Mouse (Mus musculus): ENCODE results near the gene Spata45.

The Spata45 gene

DNA sequence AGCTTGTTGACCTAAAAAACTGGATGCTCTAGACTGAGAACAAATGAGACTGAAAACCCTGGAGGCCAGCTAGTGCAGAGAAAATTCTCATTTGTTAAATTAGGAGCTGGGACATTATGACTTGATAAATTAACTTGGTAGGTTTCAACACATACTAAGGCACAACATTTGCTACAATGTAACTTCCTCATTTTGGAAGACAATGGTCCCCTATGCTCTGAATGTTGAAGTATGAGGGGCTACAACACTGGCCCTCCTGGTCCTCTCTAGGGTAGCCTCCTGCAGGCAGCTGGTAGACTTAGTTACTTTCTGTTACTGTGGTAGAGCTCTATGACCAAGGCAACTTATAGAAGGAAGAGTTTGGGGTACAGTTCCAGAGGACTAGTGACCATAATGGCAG, 4.9 kb downstream of the Spata45 start:
- in situ Hi-C loops (cut with MboI, MseI): no loop called here

- in situ Hi-C loops (cut with MboI, MseI): no loop called here
Measured at GRCm38 (mm10) chr1:191042106-191042505, 5.7 kb downstream of the Spata45 start.

DNA sequence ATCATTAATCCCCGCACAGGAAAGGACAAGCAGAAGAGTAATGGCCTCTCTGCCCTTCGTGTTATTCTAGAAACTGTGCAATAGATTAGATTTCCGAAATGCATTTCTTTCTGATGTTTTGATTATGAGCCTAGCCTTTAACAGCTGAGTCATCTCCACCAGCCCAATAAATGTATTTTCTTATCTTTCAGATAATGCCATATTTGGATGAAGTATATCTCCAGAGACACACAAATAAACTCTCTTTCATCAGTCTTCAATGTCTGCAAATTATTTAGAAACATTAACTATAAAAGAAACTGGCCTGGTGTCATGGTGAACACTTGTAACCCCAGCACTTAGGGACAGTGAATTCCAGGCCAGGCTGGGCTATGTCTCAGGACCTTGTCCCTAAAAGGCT, 6.2 kb downstream of the Spata45 start:
- in situ Hi-C loops (cut with MboI, MseI): no loop called here

DNA sequence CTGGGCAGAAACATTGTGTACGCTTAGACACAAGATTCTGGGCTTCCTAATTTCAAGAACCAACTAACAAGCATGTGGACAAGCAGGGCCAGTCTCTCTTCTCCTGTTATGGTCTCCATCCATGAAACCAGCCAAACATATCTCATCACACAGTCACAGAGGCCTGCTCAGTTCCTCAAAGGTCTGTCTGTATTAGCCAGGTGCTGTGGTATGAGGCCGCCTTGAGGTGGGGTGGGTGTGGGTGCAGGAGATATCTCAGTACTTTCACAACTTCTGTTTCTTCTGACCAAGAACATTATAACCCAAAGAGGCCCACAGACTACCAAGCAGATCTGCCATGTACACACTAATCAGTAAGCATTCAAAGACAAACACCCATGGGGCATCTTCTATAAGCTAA, 8.8 kb downstream of the Spata45 start:
- in situ Hi-C loops (cut with MboI, MseI): no loop called here

DNA sequence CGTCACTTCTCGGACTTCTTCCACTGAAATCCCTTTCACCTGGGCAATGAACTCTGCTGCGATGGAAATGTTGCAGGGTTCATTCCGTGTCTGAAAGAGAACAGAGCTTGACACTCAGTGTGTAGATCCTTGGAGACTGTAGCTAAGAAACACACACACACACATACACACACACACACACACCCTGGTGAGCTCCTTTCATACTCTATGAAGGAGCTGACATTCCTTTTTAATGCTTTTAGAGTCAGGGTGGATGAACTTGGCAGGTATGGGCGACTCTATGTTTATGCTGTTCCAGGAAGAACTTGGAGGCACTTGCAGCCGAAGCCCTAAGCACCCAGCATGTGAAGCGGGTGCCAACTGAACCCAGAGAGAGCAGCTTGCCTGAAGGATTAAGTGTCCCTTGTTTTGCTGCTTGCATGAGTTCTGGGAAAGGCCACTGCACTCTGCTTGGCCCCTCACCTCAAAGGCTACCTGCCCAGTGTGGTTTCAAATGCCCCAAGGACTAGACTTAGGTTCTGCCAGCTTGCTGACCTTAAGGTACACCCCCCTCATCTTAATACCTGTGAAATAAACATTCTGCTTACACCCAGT, 9.9 kb downstream of the Spata45 start:
- in situ Hi-C loops (cut with MboI, MseI): no loop called here

DNA sequence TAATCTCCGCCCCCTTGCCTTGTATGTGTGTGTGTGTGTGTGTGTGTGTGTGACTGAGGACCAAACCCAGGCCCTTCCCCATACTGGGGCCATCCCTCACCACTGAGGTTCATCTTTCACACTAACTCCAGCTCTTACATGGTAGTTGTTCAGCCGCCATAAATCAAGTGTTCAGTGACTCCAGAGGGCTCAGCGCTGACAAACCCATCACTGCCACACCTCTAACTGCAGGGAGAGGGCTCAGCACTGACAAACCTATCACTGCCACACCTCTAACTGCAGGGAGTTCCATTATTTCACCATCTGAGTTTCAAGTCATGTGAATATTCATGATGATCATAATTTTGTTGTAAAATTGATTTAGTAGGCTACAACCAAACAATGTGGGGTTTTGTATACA, 17.1 kb downstream of the Spata45 start:
- in situ Hi-C loops (cut with MboI, MseI): loop anchor here in 1 of 2 experiments (10.0 kb wide), 1 partner anchor 109 kb away; no protein-coding TSS in a partner anchor

GRCm38 (mm10) chr1:191054870-191055532, 18.6 kb downstream of the Spata45 start:
- in situ Hi-C loops (cut with MboI, MseI): loop anchor here in 1 of 2 experiments (10.0 kb wide), 1 partner anchor 110 kb away; no protein-coding TSS in a partner anchor

DNA sequence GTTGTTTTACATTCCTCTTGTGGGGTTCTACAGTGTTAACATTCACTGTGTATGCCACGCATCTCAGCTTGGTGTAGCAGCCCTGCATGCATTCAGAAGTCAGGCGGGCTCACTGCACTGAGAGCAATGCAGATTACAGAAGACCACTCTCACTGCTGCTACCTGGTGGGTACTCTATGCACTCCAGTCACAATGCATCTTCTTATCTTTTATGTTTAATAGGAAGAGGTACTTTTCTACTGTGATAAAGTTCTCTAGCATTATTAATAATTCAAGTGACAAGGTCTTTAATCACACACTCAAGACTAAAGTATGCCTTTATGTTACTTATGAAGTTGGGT, 19.1 kb downstream of the Spata45 start:
- in situ Hi-C loops (cut with MboI, MseI): loop anchor here in 1 of 2 experiments (10.0 kb wide), 1 partner anchor 111 kb away; no protein-coding TSS in a partner anchor

DNA sequence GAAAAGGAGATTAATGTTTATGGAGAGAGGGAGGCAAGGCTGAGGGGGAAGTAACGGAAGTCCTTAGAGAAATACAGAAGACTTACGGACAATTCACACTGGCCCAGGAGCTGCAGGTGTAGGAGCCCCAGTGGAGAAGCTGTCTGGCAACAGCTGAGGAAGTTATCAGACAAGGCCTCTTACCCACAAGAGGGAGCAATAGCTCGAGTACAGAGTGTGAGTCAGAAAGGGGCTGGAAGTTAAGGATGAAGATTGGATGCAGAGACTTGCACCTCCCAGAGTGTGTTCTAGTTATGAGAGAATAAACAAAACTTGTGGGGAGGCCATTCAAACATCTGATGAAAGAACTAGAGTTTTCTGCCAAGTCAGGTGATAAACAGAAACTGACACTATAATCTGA, 21.0 kb downstream of the Spata45 start:
- in situ Hi-C loops (cut with MboI, MseI): loop anchor here in 1 of 2 experiments (10.0 kb wide), 1 partner anchor 113 kb away; no protein-coding TSS in a partner anchor

DNA sequence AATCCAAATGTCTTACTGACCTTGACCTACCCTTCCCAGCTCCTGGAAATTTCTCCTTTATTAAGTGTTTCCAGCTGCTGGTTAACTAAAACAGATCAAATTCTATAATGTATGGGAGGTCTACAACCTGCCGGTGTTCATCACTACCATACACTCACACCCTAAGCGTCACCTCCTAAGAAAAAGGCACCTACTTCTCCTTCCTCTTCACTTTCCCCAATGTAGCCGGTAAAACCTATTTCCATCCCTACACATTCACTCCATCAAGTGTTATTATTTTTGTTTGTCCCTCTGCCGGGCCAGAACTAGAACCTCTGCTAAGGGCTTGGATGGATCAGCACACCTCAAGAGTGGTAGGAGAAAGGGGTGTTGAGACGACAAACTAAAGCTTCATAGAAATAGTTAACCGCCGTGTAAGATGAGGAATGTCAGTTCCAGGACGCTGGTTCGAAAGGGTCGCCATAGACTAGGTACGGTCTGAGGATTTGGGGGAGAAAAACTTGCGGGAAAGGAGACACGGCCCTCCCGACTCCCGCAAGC, 25.9 kb downstream of the Spata45 start:
- in situ Hi-C loops (cut with MboI, MseI): loop anchor here in 1 of 2 experiments (10.0 kb wide), 1 partner anchor 118 kb away; no protein-coding TSS in a partner anchor

- in situ Hi-C loops (cut with MboI, MseI): loop anchor here in 1 of 2 experiments (10.0 kb wide), 1 partner anchor 118 kb away; no protein-coding TSS in a partner anchor
Measured at GRCm38 (mm10) chr1:191062781-191063485, 26.5 kb downstream of the Spata45 start, which contains the start of the genes Tatdn3 and Nsl1. Gene Tatdn3, minus strand, starts transcription at chr1:191062932. Gene Nsl1, plus strand, starts transcription at chr1:191063012.

GRCm38 (mm10) chr1:191063700-191064099, 27.3 kb downstream of the Spata45 start:
- in situ Hi-C loops (cut with MboI, MseI): loop anchor here in 1 of 2 experiments (10.0 kb wide), 1 partner anchor 119 kb away; no protein-coding TSS in a partner anchor

DNA sequence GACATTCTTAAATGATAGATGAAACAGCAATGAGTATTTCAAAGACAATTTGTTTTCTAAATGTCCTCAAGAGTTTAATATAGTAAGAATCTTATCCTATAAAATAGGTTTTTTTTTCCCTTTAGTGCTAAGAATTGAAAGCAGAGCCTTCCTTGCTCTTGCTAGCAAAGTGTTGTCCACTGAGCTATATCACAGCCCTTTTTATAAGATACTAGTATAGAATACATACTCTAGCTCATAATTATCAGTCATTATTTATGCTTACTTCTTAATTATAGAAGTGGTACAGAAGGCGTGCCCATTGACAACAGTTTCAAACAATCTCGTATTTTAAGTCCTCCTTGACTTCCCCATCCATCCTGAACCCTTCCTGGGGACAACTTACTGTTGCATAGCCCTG, 28.1 kb downstream of the Spata45 start:
- in situ Hi-C loops (cut with MboI, MseI): loop anchor here in 1 of 2 experiments (10.0 kb wide), 1 partner anchor 120 kb away; no protein-coding TSS in a partner anchor

GRCm38 (mm10) chr1:191065188-191065587, 28.7 kb downstream of the Spata45 start:
- in situ Hi-C loops (cut with MboI, MseI): loop anchor here in 1 of 2 experiments (10.0 kb wide), 1 partner anchor 120 kb away; no protein-coding TSS in a partner anchor

DNA sequence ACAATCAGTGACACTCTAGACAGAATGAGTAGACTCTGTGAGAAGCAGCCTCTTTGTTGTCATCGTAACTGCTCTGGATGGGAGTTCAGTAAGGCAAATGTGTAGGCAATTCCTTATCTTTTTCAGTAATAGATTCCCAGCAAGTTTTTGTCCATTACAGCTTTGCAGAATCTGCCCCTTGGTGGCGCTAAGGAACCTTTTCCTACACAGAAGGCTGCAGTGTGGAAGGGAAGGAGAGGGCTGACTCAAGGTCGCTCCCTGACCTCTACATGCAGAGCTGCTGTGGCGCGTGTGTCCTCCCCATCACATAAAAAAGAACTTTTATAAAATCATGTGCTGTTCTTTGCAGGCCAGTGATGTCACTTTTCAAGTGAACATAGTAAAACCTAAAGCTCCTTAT, 31.9 kb downstream of the Spata45 start:
- in situ Hi-C loops (cut with MboI, MseI): loop anchor here in 1 of 2 experiments (10.0 kb wide), 1 partner anchor 124 kb away; no protein-coding TSS in a partner anchor

- in situ Hi-C loops (cut with MboI, MseI): no loop called here
Measured at GRCm38 (mm10) chr1:191070259-191070658, 33.8 kb downstream of the Spata45 start.

GRCm38 (mm10) chr1:191071613-191072012, 35.2 kb downstream of the Spata45 start:
- in situ Hi-C loops (cut with MboI, MseI): no loop called here

- in situ Hi-C loops (cut with MboI, MseI): no loop called here
Measured at GRCm38 (mm10) chr1:191072329-191072913, 36.0 kb downstream of the Spata45 start.

GRCm38 (mm10) chr1:191073001-191073400, 36.6 kb downstream of the Spata45 start:
- in situ Hi-C loops (cut with MboI, MseI): no loop called here

DNA sequence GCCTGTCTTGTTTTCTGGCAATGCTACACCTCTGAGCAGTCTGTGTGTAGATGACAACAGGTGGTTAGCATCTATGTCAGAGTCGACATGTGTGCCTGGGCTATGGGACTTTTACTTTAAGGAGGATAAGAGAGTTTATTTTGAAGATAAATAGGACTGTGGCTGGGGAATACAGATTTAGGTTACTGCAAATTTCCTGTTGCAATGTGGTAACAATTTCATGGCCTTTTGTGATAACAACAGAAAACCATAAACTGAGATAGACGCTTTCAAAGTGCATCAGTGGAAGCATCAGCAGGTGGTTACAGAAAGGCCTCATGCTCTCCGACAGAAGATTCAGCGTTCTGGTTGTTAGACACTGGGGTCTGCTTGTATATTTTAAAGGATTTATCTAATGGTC, 37.0 kb downstream of the Spata45 start:
- in situ Hi-C loops (cut with MboI, MseI): no loop called here

- in situ Hi-C loops (cut with MboI, MseI): no loop called here
Measured at GRCm38 (mm10) chr1:191075199-191075883, 38.9 kb downstream of the Spata45 start.

Measured in T-helper 17 cell (primary cell).